Mouse (Mus musculus): ENCODE measurements around the gene Rpl23a.

DNA sequence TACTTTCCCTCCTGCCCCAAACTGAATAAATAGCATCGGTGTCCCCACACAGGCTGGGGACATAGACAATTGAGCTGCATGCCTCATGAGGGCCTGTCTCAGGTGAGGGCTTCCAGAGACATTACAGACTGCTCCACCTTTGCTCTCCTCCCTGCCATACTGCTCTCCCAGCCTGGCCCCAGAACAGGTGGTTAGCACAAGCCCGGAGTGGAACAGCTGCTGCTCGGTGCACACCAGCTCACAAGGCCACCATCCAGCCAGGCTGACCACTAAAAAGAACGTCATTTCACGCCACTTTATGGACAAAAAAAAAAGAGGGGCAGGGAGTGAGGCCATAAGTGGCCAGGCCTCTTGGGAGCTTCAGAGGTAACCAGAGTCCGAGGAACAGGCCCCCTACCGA, 23.8 kb upstream of the Rpl23a start:
- TF ChIP-seq CTCF (IDR thresholded peaks at IDR 0.05; ENCODE audit: low read depth) = no peak
- no peak for TF ChIP-seq EP300 (IDR thresholded peaks at IDR 0.05; ENCODE audit: low read depth)
